Comparison of ENCODE assay signal across 8 mouse cellular contexts in genomic region chr17:24533099-24533992, GRCm38 (mm10). TPM values are rescaled to one million over a fixed set of nuclear protein-coding genes. Genes with fewer than 3 reads are reported as not detected.
DNase-seq lines count a peak whose midpoint lies in the region; ATAC-seq lines count a peak whose summit lies in the region.

No protein-coding gene starts in this region.

- no peak overlapping the region for H3K27ac ChIP-seq in embryonic facial prominence, embryonic 11.5 days (replicated peaks; ENCODE audit: low read depth, low read length)
- H3K27ac ChIP-seq in intestine, embryonic 16.5 days (ENCODE audit: low read length), result no peak overlapping the region
- H3K27ac ChIP-seq in limb, embryonic 10.5 days, result peak overlapping the region; percentile 61; the same call in 1 of the 2 replicates
- H3K27ac ChIP-seq in midbrain, embryonic 12.5 days (replicated peaks), result peak overlapping the region; percentile 22; the same call in 1 of the 2 replicates

- H3K9me3 ChIP-seq in embryonic facial prominence, embryonic 11.5 days (replicated peaks; ENCODE audit: control insufficient read depth, low read length), result no peaks in the 10 kb centered on the region
- no peaks in the 10 kb centered on the region for H3K9me3 ChIP-seq in intestine, embryonic 16.5 days (ENCODE audit: control insufficient read depth, low read length)
- H3K9me3 ChIP-seq in limb, embryonic 10.5 days (replicated peaks), result no peaks in the 10 kb centered on the region
- H3K9me3 ChIP-seq in midbrain, embryonic 12.5 days, result no peaks in the 10 kb centered on the region

- no peaks in the 10 kb centered on the region for H3K27me3 ChIP-seq in embryonic facial prominence, embryonic 11.5 days (ENCODE audit: control insufficient read depth, insufficient read depth, low read length)
- H3K27me3 ChIP-seq in intestine, embryonic 16.5 days (replicated peaks; ENCODE audit: control insufficient read depth, insufficient read depth, low read length), result no peaks in the 10 kb centered on the region
- no peaks in the 10 kb centered on the region for H3K27me3 ChIP-seq in limb, embryonic 10.5 days (ENCODE audit: low read depth, poor library complexity, severe bottlenecking)
- no peaks in the 10 kb centered on the region for H3K27me3 ChIP-seq in midbrain, embryonic 12.5 days

- DNase-seq in adrenal gland, postnatal 25 days, result peak; percentile 90
- DNase-seq in embryonic facial prominence, embryonic 11.5 days (ENCODE audit: low spot score), result peak; percentile 88
- peak; percentile 42 for DNase-seq in gonadal fat pad, adult 2 months (ENCODE audit: low read depth)
- peak; percentile 89 for DNase-seq in limb, embryonic 10.5 days (ENCODE audit: low spot score)
- peak; percentile 57 for DNase-seq in skeletal muscle tissue, adult 2 months (ENCODE audit: low read depth, low spot score)
- DNase-seq in yolk sac, embryonic 10.5 days (ENCODE audit: low spot score), result peak; percentile 88

- peaks cover 11% of the 10 kb centered on the region for H3K4me1 ChIP-seq in embryonic facial prominence, embryonic 11.5 days (ENCODE audit: control insufficient read depth, insufficient read depth, low read length)
- peaks cover 36% of the 10 kb centered on the region for H3K4me1 ChIP-seq in intestine, embryonic 16.5 days (ENCODE audit: control insufficient read depth, insufficient read depth, low read length)
- H3K4me1 ChIP-seq in limb, embryonic 10.5 days, result peaks cover 64% of the 10 kb centered on the region
- peaks cover 58% of the 10 kb centered on the region for H3K4me1 ChIP-seq in midbrain, embryonic 12.5 days

- H3K36me3 ChIP-seq in embryonic facial prominence, embryonic 11.5 days (replicated peaks; ENCODE audit: control insufficient read depth, insufficient read depth, low read depth, low read length), result peaks cover 3% of the 10 kb centered on the region
- no peaks in the 10 kb centered on the region for H3K36me3 ChIP-seq in intestine, embryonic 16.5 days (ENCODE audit: control insufficient read depth, insufficient read depth, low read length)
- H3K36me3 ChIP-seq in limb, embryonic 10.5 days, result peaks cover 27% of the 10 kb centered on the region
- H3K36me3 ChIP-seq in midbrain, embryonic 12.5 days, result peaks cover 6% of the 10 kb centered on the region

- peak; percentile 36 for ATAC-seq in embryonic facial prominence, embryonic 11.5 days (replicated peaks; ENCODE audit: insufficient number of reproducible peaks, low FRiP score, low TSS enrichment, low read depth)
- peak; percentile 85 for ATAC-seq in intestine, embryonic 16.5 days
- ATAC-seq in midbrain, embryonic 12.5 days (ENCODE audit: low FRiP score, low read depth), result peak; percentile 45; the same call in 1 of the 2 replicates

- peak overlapping the region; percentile 53 for H3K9ac ChIP-seq in embryonic facial prominence, embryonic 11.5 days (replicated peaks; ENCODE audit: low read length)
- peak overlapping the region; percentile 61 for H3K9ac ChIP-seq in intestine, embryonic 16.5 days (ENCODE audit: low read depth, low read length)
- H3K9ac ChIP-seq in midbrain, embryonic 12.5 days (replicated peaks), result peak overlapping the region; percentile 47; the same call in 1 of the 2 replicates

- peak overlapping the region; percentile 73 for H3K4me2 ChIP-seq in embryonic facial prominence, embryonic 11.5 days (ENCODE audit: low read depth, low read length)
- peak overlapping the region; percentile 72 for H3K4me2 ChIP-seq in intestine, embryonic 16.5 days (ENCODE audit: low read depth, low read length)
- H3K4me2 ChIP-seq in midbrain, embryonic 12.5 days (replicated peaks), result peak overlapping the region; percentile 57

- peak overlapping the region; percentile 32 for H3K4me3 ChIP-seq in embryonic facial prominence, embryonic 11.5 days (ENCODE audit: low read depth, low read length)
- peak overlapping the region; percentile 45 for H3K4me3 ChIP-seq in intestine, embryonic 16.5 days (ENCODE audit: low read length)
- peak overlapping the region; percentile 50 for H3K4me3 ChIP-seq in limb, embryonic 10.5 days
- peak overlapping the region; percentile 29 for H3K4me3 ChIP-seq in midbrain, embryonic 12.5 days

- WGBS in embryonic facial prominence, embryonic 11.5 days, result 7% methylated on average over 53 of the region's 53 CpGs
- 9% methylated on average over 53 of the region's 53 CpGs for WGBS in intestine, embryonic 16.5 days
- WGBS in limb, embryonic 10.5 days, result 7% methylated on average over 53 of the region's 53 CpGs
- 7% methylated on average over 53 of the region's 53 CpGs for WGBS in midbrain, embryonic 12.5 days

RNA-seq across cellular contexts. Expression of gene Rab26, which starts 0.7 kb away (rescaled TPM):
- total RNA-seq in adrenal gland, postnatal 25 days (2021), result 1.3 and 1.4 TPM in 2 replicates
- 1.4 and 1.8 TPM in 2 replicates for polyA plus RNA-seq in embryonic facial prominence, embryonic 11.5 days (2014; fragmentation: Nextera tagmentation; extraction: Ambion mirVana)
- polyA plus RNA-seq in gonadal fat pad, adult 2 months (2012; rRNA removed), result 48.5 and 59.7 TPM in 2 replicates
- polyA plus RNA-seq in intestine, embryonic 16.5 days (2015; fragmentation: Nextera tagmentation; extraction: Ambion mirVana), result 5.2 and 6.6 TPM in 2 replicates
- 2.4 and 3.8 TPM in 2 replicates for polyA plus RNA-seq in limb, embryonic 10.5 days (2016; fragmentation: Nextera tagmentation; extraction: Ambion mirVana)
- 1.9 and 2.2 TPM in 2 replicates for polyA plus RNA-seq in midbrain, embryonic 12.5 days (2016; fragmentation: Nextera tagmentation; extraction: Ambion mirVana)

RNA-seq across cellular contexts. Expression of gene Traf7, which starts 5.6 kb away (rescaled TPM):
- total RNA-seq in adrenal gland, postnatal 25 days (2021), result 105 and 133 TPM in 2 replicates
- polyA plus RNA-seq in embryonic facial prominence, embryonic 11.5 days (2014; fragmentation: Nextera tagmentation; extraction: Ambion mirVana), result 86.1 and 88.2 TPM in 2 replicates
- 169 and 195 TPM in 2 replicates for polyA plus RNA-seq in gonadal fat pad, adult 2 months (2012; rRNA removed)
- polyA plus RNA-seq in intestine, embryonic 16.5 days (2015; fragmentation: Nextera tagmentation; extraction: Ambion mirVana), result 81.9 and 87.6 TPM in 2 replicates
- 125 and 136 TPM in 2 replicates for polyA plus RNA-seq in limb, embryonic 10.5 days (2016; fragmentation: Nextera tagmentation; extraction: Ambion mirVana)
- polyA plus RNA-seq in midbrain, embryonic 12.5 days (2016; fragmentation: Nextera tagmentation; extraction: Ambion mirVana), result 92.4 and 94.9 TPM in 2 replicates

RNA-seq across cellular contexts. Expression of gene Pkd1, which starts 16.3 kb away (rescaled TPM):
- 45.2 and 65.8 TPM in 2 replicates for total RNA-seq in adrenal gland, postnatal 25 days (2021)
- 9.6 and 16.6 TPM in 2 replicates for polyA plus RNA-seq in embryonic facial prominence, embryonic 11.5 days (2014; fragmentation: Nextera tagmentation; extraction: Ambion mirVana)
- 70.0 and 75.7 TPM in 2 replicates for polyA plus RNA-seq in gonadal fat pad, adult 2 months (2012; rRNA removed)
- 12.2 and 13.5 TPM in 2 replicates for polyA plus RNA-seq in intestine, embryonic 16.5 days (2015; fragmentation: Nextera tagmentation; extraction: Ambion mirVana)
- 18.9 and 24.7 TPM in 2 replicates for polyA plus RNA-seq in limb, embryonic 10.5 days (2016; fragmentation: Nextera tagmentation; extraction: Ambion mirVana)
- polyA plus RNA-seq in midbrain, embryonic 12.5 days (2016; fragmentation: Nextera tagmentation; extraction: Ambion mirVana), result 25.1 and 27.1 TPM in 2 replicates

RNA-seq across cellular contexts. Expression of gene Caskin1, which starts 44.9 kb away (rescaled TPM):
- 26.2 and 60.8 TPM in 2 replicates for total RNA-seq in adrenal gland, postnatal 25 days (2021)
- 2.6 and 2.8 TPM in 2 replicates for polyA plus RNA-seq in embryonic facial prominence, embryonic 11.5 days (2014; fragmentation: Nextera tagmentation; extraction: Ambion mirVana)
- polyA plus RNA-seq in gonadal fat pad, adult 2 months (2012; rRNA removed), result 1.7 and 2.1 TPM in 2 replicates
- 1.1 and 1.4 TPM in 2 replicates for polyA plus RNA-seq in intestine, embryonic 16.5 days (2015; fragmentation: Nextera tagmentation; extraction: Ambion mirVana)
- polyA plus RNA-seq in limb, embryonic 10.5 days (2016; fragmentation: Nextera tagmentation; extraction: Ambion mirVana), result 1.4 and 3.6 TPM in 2 replicates
- polyA plus RNA-seq in midbrain, embryonic 12.5 days (2016; fragmentation: Nextera tagmentation; extraction: Ambion mirVana), result 20.2 and 23.0 TPM in 2 replicates

RNA-seq across cellular contexts. Expression of gene Mlst8, which starts 54.5 kb away (rescaled TPM):
- total RNA-seq in adrenal gland, postnatal 25 days (2021), result 29.7 and 37.3 TPM in 2 replicates
- polyA plus RNA-seq in embryonic facial prominence, embryonic 11.5 days (2014; fragmentation: Nextera tagmentation; extraction: Ambion mirVana), result 30.3 and 32.0 TPM in 2 replicates
- polyA plus RNA-seq in gonadal fat pad, adult 2 months (2012; rRNA removed), result 41.4 and 44.0 TPM in 2 replicates
- polyA plus RNA-seq in intestine, embryonic 16.5 days (2015; fragmentation: Nextera tagmentation; extraction: Ambion mirVana), result 25.1 and 26.0 TPM in 2 replicates
- 31.6 and 42.2 TPM in 2 replicates for polyA plus RNA-seq in limb, embryonic 10.5 days (2016; fragmentation: Nextera tagmentation; extraction: Ambion mirVana)
- 37.0 TPM in 2 replicates for polyA plus RNA-seq in midbrain, embryonic 12.5 days (2016; fragmentation: Nextera tagmentation; extraction: Ambion mirVana)

Comparison
In these comparisons a context has a peak if more than half of its experiments do, and no peak if none do; other contexts are left out.
1. H3K27ac ChIP-seq: peak in limb, embryonic 10.5 days (single experiment) and midbrain, embryonic 12.5 days (single experiment); none in embryonic facial prominence, embryonic 11.5 days (single experiment) and intestine, embryonic 16.5 days (single experiment).
2. Peak in every context shown above with its lines, with median percentiles within 50 percentile points of each other: DNase-seq, ATAC-seq, H3K4me2 ChIP-seq, H3K4me3 ChIP-seq and H3K9ac ChIP-seq.